Mouse (Mus musculus): ENCODE results near the gene Mcoln2.

Gene Mcoln2

DNA sequence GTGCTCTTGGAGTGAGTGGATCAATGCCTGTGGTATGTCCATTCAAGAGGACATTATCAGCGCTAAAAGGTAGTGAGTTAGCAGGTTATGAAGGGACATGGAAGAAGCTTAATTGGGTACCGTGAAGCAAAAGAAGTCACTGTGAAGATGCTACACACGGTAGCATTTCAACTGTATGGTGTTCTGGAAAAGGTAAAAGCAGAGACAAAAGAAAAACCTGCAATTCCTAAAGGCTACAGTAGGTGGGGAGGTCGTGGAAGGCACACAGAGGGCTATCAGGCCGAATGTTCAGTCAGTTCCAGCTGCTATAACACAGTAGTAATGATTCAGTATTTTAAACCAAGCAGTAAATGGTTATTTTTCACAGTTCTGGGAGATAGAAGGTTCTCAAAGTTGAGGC is 4.1 kb upstream of the Mcoln2 start:
- DNase-seq (ENCODE audit: low read depth, low spot score) = no peak

GRCm38 (mm10) chr3:146146131-146146530 is 3.5 kb upstream of the Mcoln2 start:
- no peak for DNase-seq (ENCODE audit: low read depth, low spot score)

- DNase-seq (ENCODE audit: low read depth, low spot score) = no peak
Observed at GRCm38 (mm10) chr3:146150058-146150400, 396 bp downstream of the Mcoln2 start.

DNA sequence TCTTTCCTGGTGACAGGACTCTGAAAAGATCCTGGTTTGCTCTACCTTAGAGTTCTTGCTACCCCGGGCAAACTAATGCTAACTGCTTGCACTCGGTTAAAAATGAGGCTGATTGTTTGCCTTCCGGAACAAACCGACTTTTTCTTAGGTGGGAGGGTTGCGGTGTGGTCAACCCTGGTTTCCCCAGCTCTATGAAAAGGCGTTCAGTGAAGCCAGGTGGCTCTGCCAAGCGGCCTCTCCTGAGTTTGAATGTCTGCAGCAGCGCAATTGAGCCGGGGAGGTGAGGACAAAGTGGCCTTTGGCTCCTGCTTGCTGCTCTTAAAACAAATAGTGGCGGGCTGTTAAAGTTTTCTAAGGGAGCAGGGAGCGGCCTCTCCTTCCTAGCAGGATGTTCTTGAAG is 927 bp downstream of the Mcoln2 start:
- DNase-seq (ENCODE audit: low read depth, low spot score) = no peak

GRCm38 (mm10) chr3:146151328-146151727 is 1.7 kb downstream of the Mcoln2 start:
- DNase-seq (ENCODE audit: low read depth, low spot score) = no peak

DNA sequence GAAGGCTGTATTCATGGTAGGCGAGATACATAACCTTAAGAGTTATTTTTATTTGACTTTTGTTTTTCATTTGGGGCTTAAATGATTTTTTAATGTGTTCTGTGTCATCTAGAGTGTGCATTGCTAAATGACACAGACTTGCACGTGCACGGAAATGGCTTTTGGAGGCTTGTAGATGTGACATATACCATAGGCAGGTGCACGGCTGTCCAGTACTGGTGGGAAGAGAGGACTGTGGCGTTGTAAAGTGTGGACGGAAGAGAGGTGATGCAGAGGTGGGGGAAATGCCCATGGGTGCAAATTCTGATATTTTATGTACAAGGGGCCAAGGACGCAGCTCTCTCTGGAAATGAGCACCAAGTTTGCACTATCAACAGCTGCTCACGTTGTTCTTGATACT is 2.1 kb downstream of the Mcoln2 start:
- DNase-seq (ENCODE audit: low read depth, low spot score) = no peak

DNA sequence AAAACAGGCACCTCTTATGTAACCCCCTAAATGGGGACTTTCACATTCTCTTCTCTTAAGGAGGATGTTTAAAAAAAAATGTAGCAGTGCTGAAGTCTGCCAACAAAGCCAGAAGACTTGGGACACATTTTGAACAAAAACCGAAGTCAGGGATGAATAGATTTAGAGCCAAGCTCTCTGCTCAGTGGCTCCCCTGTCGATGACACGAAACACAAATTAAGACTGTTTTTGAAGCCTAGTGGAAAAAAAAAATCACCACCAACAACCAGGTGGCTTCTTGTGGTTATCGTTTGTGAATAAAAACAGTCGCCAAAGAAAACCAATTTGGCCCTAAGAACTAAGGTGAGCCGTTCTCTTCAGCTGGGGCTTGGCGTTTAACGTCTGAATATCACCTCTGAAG is 2.7 kb downstream of the Mcoln2 start:
- DNase-seq (ENCODE audit: low read depth, low spot score) = no peak

DNA sequence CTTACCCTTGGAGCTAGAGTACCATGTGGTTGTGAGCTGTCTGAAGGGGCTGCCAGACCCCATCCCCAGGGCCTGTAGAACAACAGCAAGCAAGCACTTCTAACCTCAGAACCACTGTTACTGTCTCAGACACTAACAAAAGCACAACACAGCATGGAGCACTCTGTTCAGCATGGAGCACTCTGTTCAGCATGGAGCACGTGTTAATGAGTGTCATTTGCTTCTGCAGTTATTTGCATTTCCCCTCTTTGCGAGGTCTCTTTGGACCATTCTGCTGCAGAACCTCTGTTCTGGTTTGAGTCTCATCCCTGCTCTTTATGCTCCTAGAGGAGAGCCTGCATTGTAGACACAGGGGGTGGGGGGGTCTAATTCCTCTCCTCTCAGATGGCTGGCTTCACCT is 3.3 kb downstream of the Mcoln2 start:
- no peak for DNase-seq (ENCODE audit: low read depth, low spot score)

DNA sequence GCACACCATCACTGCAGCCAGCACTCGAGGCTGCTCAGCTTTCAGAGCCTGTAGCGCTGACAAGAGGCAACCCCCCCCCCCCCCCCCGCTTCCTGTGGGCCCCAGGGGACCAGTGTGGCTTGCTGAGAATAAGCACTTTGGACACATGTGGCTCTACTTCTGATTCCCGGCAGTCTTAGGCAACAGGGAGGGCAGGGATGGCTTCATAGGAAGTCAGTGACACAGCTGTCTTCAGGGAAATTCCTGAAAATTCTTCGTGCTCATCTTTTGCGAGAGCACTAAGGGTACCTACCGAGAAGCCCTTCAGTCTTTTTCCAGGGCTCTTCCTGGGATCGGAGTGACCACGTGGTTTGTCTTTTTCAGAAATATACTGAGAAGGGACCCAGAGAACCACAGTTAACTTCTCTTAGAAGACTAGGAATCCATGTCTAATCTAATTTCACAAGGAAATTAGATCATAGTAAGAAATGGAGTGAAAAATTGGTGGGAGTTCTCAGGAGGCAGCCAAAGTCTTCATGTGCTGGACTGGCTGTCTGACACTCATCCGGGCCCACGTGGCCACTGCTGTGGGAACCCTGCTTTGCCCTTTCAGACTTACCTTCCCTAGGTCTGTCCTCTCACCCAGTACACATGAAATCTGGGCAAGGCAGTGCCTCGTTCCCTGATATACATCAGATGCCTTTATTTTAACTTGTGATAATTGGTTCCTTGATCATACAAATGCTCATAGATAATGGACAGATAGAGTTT is 4.4 kb downstream of the Mcoln2 start:
- no peak for DNase-seq (ENCODE audit: low read depth, low spot score)

DNA sequence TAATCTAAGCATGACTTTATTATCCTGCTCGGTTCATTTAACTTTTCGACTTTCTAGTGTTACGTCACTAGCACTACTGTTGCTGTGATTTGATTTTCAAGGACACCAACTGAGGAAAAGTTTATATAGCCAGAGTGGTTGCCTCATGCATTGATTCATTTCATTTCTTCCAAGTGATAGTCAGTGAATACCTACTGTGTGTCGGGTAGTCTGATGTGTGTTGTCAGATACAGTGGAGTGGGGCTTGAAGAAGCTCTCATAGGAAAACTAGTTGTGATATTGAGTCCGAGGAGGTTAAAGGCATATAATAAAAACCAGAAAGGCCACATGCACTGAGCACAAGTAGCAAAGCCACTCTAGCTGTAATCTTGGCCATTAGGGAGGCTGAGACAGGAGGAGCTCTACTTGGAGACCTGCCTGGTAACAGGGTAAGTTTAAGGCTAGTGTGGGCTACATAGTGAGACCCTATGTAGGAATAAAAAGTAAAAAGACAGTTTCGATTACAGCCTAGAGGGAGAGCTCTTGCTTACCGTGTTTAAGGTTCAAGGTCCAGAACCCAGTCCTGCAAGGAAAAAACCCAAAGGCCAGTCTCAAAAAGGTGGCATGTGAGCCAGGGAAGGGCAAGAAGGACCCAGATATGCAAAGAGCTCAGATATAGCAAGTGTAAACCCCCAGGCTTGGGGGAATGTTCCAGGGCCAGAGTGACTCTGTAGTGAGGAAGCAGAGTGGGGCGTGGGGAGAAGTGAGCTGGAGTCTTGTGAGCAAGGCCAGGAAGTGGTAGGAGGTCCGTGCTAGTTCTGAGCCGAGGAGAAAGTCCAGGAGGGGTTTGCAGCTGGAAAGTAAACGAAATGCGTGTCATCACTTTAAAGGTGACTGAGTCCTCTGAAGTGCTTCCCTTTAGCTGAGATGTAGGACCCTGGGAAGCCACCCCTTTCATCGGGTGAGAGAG is 6.3 kb downstream of the Mcoln2 start:
- no peak for DNase-seq (ENCODE audit: low read depth, low spot score)

- no peak for DNase-seq (ENCODE audit: low read depth, low spot score)
Observed at GRCm38 (mm10) chr3:146156811-146157210, 7.2 kb downstream of the Mcoln2 start.

- no peak for DNase-seq (ENCODE audit: low read depth, low spot score)
Observed at GRCm38 (mm10) chr3:146158039-146158438, 8.4 kb downstream of the Mcoln2 start.

GRCm38 (mm10) chr3:146159360-146159759 is 9.7 kb downstream of the Mcoln2 start:
- no peak for DNase-seq (ENCODE audit: low read depth, low spot score)

DNA sequence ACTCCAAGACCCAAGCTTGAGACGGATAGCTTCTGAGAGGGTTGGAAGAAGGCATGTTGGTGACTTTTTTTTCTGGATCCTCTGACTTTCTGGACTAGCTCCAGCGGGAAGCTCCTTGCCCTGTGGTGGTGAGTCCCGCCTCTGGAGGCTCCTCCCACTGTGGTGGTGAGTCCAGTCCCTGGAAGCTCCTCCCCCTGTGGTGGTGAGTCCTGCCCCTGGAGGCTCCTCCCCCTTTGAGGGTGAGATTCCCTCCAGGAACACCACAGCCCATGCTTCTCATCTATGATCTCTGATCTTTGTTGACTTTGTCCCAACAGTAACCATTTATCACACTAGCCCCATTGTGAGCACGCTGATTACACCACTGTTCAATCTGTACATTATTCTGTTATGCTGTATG is 12.6 kb downstream of the Mcoln2 start:
- DNase-seq (ENCODE audit: low read depth, low spot score) = peak; percentile 39

- DNase-seq (ENCODE audit: low read depth, low spot score) = no peak
Observed at GRCm38 (mm10) chr3:146169356-146169755, 19.7 kb downstream of the Mcoln2 start.

DNA sequence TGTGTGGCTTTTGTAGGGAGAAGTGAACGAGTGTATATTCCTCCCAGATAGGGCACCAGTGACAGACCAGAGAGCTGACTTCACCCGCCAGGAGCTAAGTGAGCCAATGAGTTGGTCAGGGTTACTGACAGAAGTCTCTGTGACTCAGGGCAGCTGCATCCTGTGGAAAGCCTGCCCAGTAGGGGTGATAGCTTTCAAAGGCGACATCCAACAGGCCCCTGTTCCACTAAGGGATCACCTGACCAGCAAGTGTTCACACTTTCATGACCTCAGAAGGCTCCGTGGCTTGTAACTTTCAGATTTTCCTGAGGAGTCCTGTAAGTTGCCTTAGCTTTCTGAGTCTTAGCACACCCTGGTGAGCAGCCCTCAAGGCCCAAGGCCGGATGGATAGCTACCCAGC is 23.4 kb downstream of the Mcoln2 start:
- no peak for DNase-seq (ENCODE audit: low read depth, low spot score)

DNA sequence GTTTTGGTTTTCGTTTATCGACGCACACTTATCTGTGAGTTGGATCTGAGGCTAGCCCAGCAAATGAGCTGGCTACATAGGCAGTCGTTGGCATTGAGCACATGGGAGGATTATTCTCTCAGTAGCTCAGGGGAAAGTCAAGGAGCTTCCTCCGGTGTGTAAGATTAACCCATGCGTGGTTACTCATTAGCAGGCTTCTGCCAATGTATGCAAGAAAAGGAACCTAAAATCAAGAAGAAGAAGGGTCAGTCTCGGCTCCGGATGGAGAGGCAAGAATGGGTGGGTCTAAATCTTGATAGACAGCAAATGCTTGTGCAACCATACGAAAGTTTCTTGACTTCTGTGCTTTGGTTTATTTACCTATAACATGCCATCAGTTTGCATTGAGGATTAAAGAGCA is 24.6 kb downstream of the Mcoln2 start:
- no peak for DNase-seq (ENCODE audit: low read depth, low spot score)

DNA sequence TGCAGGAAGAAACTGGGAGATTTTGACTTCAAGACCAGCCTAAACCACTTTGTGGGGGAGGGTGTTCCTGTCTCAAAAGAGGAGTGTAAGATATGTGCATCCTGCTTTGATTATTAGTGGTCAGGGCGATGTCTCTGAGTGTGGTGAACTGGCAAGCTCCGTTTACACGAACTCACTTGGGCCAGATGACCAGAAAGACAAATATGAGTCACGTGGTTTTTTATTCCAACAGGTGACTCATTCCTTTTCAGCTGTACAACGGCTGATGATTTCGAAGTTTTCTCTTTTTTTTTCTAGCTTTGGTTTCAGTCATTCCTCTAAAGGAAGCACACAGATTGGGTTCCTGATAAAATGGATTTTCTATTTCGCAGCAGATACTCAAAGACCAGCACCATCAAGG is 27.7 kb downstream of the Mcoln2 start:
- DNase-seq (ENCODE audit: low read depth, low spot score) = no peak

DNA sequence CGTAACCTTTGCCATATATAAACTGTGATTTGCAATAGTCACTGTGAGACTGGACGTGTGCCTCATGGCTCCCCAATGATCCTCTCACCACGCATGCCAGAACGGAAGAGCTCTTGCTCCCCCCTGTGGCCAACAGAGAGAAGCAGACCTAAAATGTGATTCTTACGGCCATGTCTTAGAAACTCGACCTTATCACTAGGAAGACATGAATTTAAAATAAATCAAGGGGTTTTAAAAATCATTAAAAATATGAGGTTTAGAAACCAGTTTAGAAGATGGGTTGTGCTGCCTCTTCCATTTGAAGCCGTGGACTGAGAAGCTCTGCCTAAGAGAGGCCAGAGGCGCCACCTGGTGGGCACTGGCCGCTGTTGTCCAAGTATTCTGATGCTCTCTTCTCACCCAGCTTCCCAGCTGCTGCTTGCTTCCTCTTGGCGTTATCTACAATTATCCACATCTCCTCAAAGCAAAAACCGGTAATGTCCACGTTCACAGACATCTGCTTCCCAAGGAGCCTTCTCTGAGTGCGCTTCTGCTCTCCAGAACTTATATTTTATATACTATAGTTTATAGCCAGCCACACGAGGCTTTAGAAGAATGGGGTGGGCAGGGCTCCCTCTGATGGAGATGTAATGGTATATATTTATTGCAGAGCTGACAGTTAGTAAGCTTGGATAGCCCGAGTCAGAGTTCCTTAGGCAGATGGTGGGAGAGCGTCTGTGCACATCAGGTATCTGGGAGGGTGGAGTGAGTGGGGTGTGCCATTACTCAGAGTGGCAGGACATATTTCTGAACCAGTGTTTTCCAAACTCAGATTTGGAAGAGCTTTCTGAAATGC is 28.3 kb downstream of the Mcoln2 start:
- peak; percentile 79 for DNase-seq (ENCODE audit: low read depth, low spot score)

DNA sequence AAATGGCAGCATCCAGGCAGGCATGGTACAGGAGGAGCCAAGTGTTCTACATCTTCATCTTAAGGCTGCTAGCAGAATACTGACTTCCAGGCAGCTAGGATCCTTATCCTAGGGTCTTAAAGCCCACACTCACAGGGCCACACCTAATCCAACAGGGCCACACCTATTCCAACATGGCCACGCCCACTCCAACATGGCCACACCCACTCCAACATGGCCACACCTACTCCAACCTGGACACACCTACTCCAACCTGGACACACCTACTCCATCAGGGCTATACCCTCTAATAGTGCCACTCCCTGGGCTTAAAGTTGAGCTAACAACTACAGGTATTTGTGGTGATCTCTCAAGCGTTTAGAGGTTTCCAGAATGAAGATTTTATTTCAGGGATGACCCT is 30.7 kb downstream of the Mcoln2 start:
- DNase-seq (ENCODE audit: low read depth, low spot score) = peak; percentile 66

DNA sequence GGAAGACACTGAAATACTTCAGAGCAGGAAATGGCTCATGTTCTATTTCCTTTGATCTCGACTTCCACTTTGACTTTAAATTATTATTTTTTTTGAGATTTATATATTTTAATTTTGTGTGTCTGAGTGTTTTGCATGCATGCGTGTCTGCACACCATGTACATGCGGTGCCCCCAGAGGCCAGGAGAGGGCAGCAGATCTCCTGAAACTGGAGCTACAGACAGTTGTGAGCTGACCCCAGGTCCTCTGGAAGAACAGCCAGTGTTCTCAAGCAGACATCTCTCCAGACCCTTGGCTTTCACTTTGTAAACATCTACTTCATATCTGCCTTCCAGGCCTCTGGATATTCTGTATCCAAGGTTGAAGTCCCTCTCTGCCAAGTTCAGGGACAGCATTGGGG is 31.4 kb downstream of the Mcoln2 start:
- DNase-seq (ENCODE audit: low read depth, low spot score) = peak; percentile 64
